In genomic region chr1:91584969-91585835, GRCm38 (mm10) we compare ENCODE assay signal across 27 mouse cellular contexts. TPM values are rescaled to one million over a fixed set of nuclear protein-coding genes. Genes with fewer than 3 reads are reported as not detected.
DNase-seq lines count a peak whose midpoint lies in the region; ATAC-seq and TF ChIP-seq lines count a peak whose summit lies in the region.
"Had no signal": no experiment of that assay in that cellular context is flagged by ENCODE, and none has a peak within 500 bp of the region (broad histone marks: within the 10 kb centered on the region; RNA-seq: fewer than 3 reads in every experiment).

No protein-coding gene starts in this region.

- no peak for ATAC-seq in hindbrain, embryonic 16.5 days
- ATAC-seq in kidney, postnatal 0 days (replicated peaks; ENCODE audit: low FRiP score, low read depth), result no peak
- ATAC-seq in limb, embryonic 11.5 days (ENCODE audit: insufficient number of reproducible peaks, low FRiP score, low TSS enrichment, low read depth), result peak; percentile 71
- peak; percentile 59; the same call in 1 of the 2 replicates for ATAC-seq in stomach, embryonic 15.5 days (ENCODE audit: insufficient read depth, low FRiP score, low read depth)
- ATAC-seq: activated CD4-positive, CD25-positive, alpha-beta regulatory T cell, adult 4 months; CD4-positive, CD25-positive, alpha-beta regulatory T cell, adult 4 months; forebrain, embryonic 16.5 days; midbrain, embryonic 16.5 days had no signal

- no peaks in the 10 kb centered on the region for H3K9me3 ChIP-seq in hindbrain, embryonic 10.5 days
- no peaks in the 10 kb centered on the region for H3K9me3 ChIP-seq in hindbrain, embryonic 16.5 days (ENCODE audit: control insufficient read depth, low read length)
- no peaks in the 10 kb centered on the region for H3K9me3 ChIP-seq in kidney, postnatal 0 days (replicated peaks; ENCODE audit: low read length)
- H3K9me3 ChIP-seq in limb, embryonic 11.5 days (ENCODE audit: control insufficient read depth, low read length), result no peaks in the 10 kb centered on the region
- H3K9me3 ChIP-seq in stomach, embryonic 15.5 days, result no peaks in the 10 kb centered on the region
- H3K9me3 ChIP-seq: heart, embryonic 10.5 days; heart, embryonic 15.5 days; hindbrain, embryonic 13.5 days; liver, embryonic 15.5 days had no signal

- no peaks in the 10 kb centered on the region for H3K36me3 ChIP-seq in hindbrain, embryonic 10.5 days
- H3K36me3 ChIP-seq in hindbrain, embryonic 16.5 days (ENCODE audit: control insufficient read depth, insufficient read depth, low read length), result no peaks in the 10 kb centered on the region
- no peaks in the 10 kb centered on the region for H3K36me3 ChIP-seq in kidney, postnatal 0 days (ENCODE audit: insufficient read depth, low read length)
- no peaks in the 10 kb centered on the region for H3K36me3 ChIP-seq in limb, embryonic 11.5 days (ENCODE audit: control insufficient read depth, insufficient read depth, low read length)
- H3K36me3 ChIP-seq in stomach, embryonic 15.5 days, result no peaks in the 10 kb centered on the region
- H3K36me3 ChIP-seq: heart, embryonic 10.5 days; heart, embryonic 15.5 days; hindbrain, embryonic 13.5 days; liver, embryonic 15.5 days had no signal

- H3K27ac ChIP-seq in hindbrain, embryonic 10.5 days, result 0 out of 2 replicates have a peak overlapping the region, but pooled peaks have one; percentile 24
- no peak overlapping the region for H3K27ac ChIP-seq in hindbrain, embryonic 16.5 days (ENCODE audit: low read depth, low read length)
- H3K27ac ChIP-seq in kidney, postnatal 0 days, result no peak overlapping the region
- 0 out of 2 replicates have a peak overlapping the region, but pooled peaks have one; percentile 26 for H3K27ac ChIP-seq in limb, embryonic 11.5 days (replicated peaks; ENCODE audit: low read depth, low read length)
- H3K27ac ChIP-seq in stomach, embryonic 15.5 days, result 0 out of 2 replicates have a peak overlapping the region, but pooled peaks have one; percentile 26
- H3K27ac ChIP-seq: heart, embryonic 10.5 days; heart, embryonic 15.5 days; hindbrain, embryonic 13.5 days; liver, embryonic 15.5 days had no signal

- no peak for DNase-seq in hindbrain, embryonic 10.5 days (ENCODE audit: low spot score)
- DNase-seq in kidney, postnatal 0 days (ENCODE audit: low spot score), result peak; percentile 22
- no peak for DNase-seq in kidney, postnatal 10 days
- DNase-seq in limb, embryonic 11.5 days (ENCODE audit: low spot score), result peak; percentile 64
- no peak for DNase-seq in MN1 (ENCODE audit: low spot score)
- DNase-seq: adrenal gland, adult 8-10 months; cerebellum, adult 2 months; cerebellum, postnatal 14 days; gastrocnemius, postnatal 14 days; heart, adult 11 months; kidney, adult 18-20 months; lung, embryonic 14.5 days; right cerebral cortex, postnatal 25 days; thymus, adult 2 months; thymus, postnatal 36 days had no signal

- peaks cover 3% of the 10 kb centered on the region; the same call in 1 of the 2 replicates for H3K4me1 ChIP-seq in hindbrain, embryonic 10.5 days (replicated peaks)
- no peaks in the 10 kb centered on the region for H3K4me1 ChIP-seq in hindbrain, embryonic 16.5 days (ENCODE audit: control insufficient read depth, insufficient read depth, low read depth, low read length)
- no peaks in the 10 kb centered on the region for H3K4me1 ChIP-seq in kidney, postnatal 0 days (replicated peaks; ENCODE audit: insufficient read depth, low read length)
- peaks cover 19% of the 10 kb centered on the region for H3K4me1 ChIP-seq in limb, embryonic 11.5 days (ENCODE audit: control insufficient read depth, insufficient read depth, low read length)
- no peaks in the 10 kb centered on the region for H3K4me1 ChIP-seq in stomach, embryonic 15.5 days
- H3K4me1 ChIP-seq: hindbrain, embryonic 13.5 days; liver, embryonic 15.5 days had no signal

- no peak for TF ChIP-seq CTCF in kidney, postnatal 0 days (IDR thresholded peaks at IDR 0.05; ENCODE audit: low read depth)

- no peak overlapping the region for H3K4me2 ChIP-seq in hindbrain, embryonic 16.5 days (ENCODE audit: low read length)
- H3K4me2 ChIP-seq in kidney, postnatal 0 days (ENCODE audit: low read length), result no peak overlapping the region
- H3K4me2 ChIP-seq in limb, embryonic 11.5 days (ENCODE audit: low read depth, severe bottlenecking), result no peak overlapping the region
- H3K4me2 ChIP-seq in stomach, embryonic 15.5 days, result no peak overlapping the region
- H3K4me2 ChIP-seq: heart, embryonic 15.5 days; hindbrain, embryonic 13.5 days; liver, embryonic 15.5 days; lung, embryonic 14.5 days; midbrain, embryonic 11.5 days had no signal

- no peak overlapping the region for H3K9ac ChIP-seq in hindbrain, embryonic 16.5 days (ENCODE audit: low read depth, low read length)
- H3K9ac ChIP-seq in kidney, postnatal 0 days (ENCODE audit: low read depth, low read length), result no peak overlapping the region
- no peak overlapping the region for H3K9ac ChIP-seq in limb, embryonic 11.5 days (ENCODE audit: low read length)
- no peak overlapping the region for H3K9ac ChIP-seq in stomach, embryonic 15.5 days
- H3K9ac ChIP-seq: heart, embryonic 15.5 days; hindbrain, embryonic 13.5 days; liver, embryonic 15.5 days; lung, embryonic 14.5 days had no signal

- WGBS in hindbrain, embryonic 10.5 days, result 82% methylated on average over 17 of the region's 17 CpGs
- WGBS in hindbrain, embryonic 16.5 days, result 85% methylated on average over 17 of the region's 17 CpGs
- 36% methylated on average over 17 of the region's 17 CpGs for WGBS in kidney, postnatal 0 days
- WGBS in limb, embryonic 11.5 days, result 60% methylated on average over 17 of the region's 17 CpGs
- WGBS in stomach, embryonic 15.5 days, result 61% methylated on average over 17 of the region's 17 CpGs

- no peak overlapping the region for H3K4me3 ChIP-seq in hindbrain, embryonic 10.5 days
- no peak overlapping the region for H3K4me3 ChIP-seq in hindbrain, embryonic 16.5 days (ENCODE audit: low read length)
- H3K4me3 ChIP-seq in kidney, postnatal 0 days (replicated peaks; ENCODE audit: low read depth, low read length), result no peak overlapping the region
- H3K4me3 ChIP-seq in limb, embryonic 11.5 days (ENCODE audit: low read depth, low read length), result no peak overlapping the region
- H3K4me3 ChIP-seq in stomach, embryonic 15.5 days (replicated peaks), result no peak overlapping the region
- H3K4me3 ChIP-seq: erythroblast, embryonic 14.5 days; heart, embryonic 10.5 days; heart, embryonic 15.5 days; hindbrain, embryonic 13.5 days; liver, embryonic 15.5 days had no signal

- no peaks in the 10 kb centered on the region for H3K27me3 ChIP-seq in hindbrain, embryonic 10.5 days (ENCODE audit: insufficient read depth, poor library complexity, severe bottlenecking)
- H3K27me3 ChIP-seq in hindbrain, embryonic 16.5 days (replicated peaks; ENCODE audit: control insufficient read depth, insufficient read depth, low read length), result no peaks in the 10 kb centered on the region
- no peaks in the 10 kb centered on the region for H3K27me3 ChIP-seq in kidney, postnatal 0 days (ENCODE audit: insufficient read depth, low read length)
- no peaks in the 10 kb centered on the region for H3K27me3 ChIP-seq in limb, embryonic 11.5 days (ENCODE audit: control insufficient read depth, insufficient read depth, low read length)
- H3K27me3 ChIP-seq in stomach, embryonic 15.5 days (replicated peaks), result no peaks in the 10 kb centered on the region
- H3K27me3 ChIP-seq: heart, embryonic 15.5 days; hindbrain, embryonic 13.5 days had no signal

RNA-seq across cellular contexts. Expression of gene Asb1, which starts 44.9 kb away (rescaled TPM):
- 8.9 and 10.8 TPM in 2 replicates for polyA plus RNA-seq in hindbrain, embryonic 10.5 days (2016; fragmentation: Nextera tagmentation; extraction: Ambion mirVana)
- polyA plus RNA-seq in hindbrain, embryonic 16.5 days (2015; fragmentation: Nextera tagmentation; extraction: Ambion mirVana), result 10.3 and 12.0 TPM in 2 replicates
- polyA plus RNA-seq in kidney, postnatal 0 days (2015; fragmentation: Nextera tagmentation; extraction: Ambion mirVana), result 4.0 and 4.3 TPM in 2 replicates
- 6.7 and 7.6 TPM in 2 replicates for polyA plus RNA-seq in limb, embryonic 11.5 days (2014; fragmentation: Nextera tagmentation; extraction: Ambion mirVana)
- polyA plus RNA-seq in stomach, embryonic 15.5 days (2015; fragmentation: Nextera tagmentation; extraction: Ambion mirVana), result 4.3 and 6.3 TPM in 2 replicates

Comparison
In these comparisons a context has a peak if more than half of its experiments do, and no peak if none do; other contexts are left out.
1. DNase-seq: peak in kidney, postnatal 0 days (single experiment) and limb, embryonic 11.5 days (single experiment); none in hindbrain, embryonic 10.5 days (single experiment), kidney, postnatal 10 days (single experiment) and MN1 (single experiment).
2. H3K27ac ChIP-seq: peak in hindbrain, embryonic 10.5 days (single experiment), limb, embryonic 11.5 days (single experiment) and stomach, embryonic 15.5 days (single experiment); none in hindbrain, embryonic 16.5 days (single experiment) and kidney, postnatal 0 days (single experiment).
3. ATAC-seq: peak in limb, embryonic 11.5 days (single experiment) and stomach, embryonic 15.5 days (single experiment); none in hindbrain, embryonic 16.5 days (single experiment) and kidney, postnatal 0 days (single experiment).